Mouse (Mus musculus) ES-Bruce4 (cell line): ENCODE data around the gene Cpsf6.

Source experiments
- CTCF ChIP-seq: IDR thresholded peaks from one replicate; pipeline ENCODE4 v1.8.1; 2011; ENCODE audit warnings: low read depth, low read length
- POLR2A ChIP-seq: IDR thresholded peaks from one replicate; pipeline ENCODE4 v1.8.1; 2011; ENCODE audit warnings: low read length; ENCODE audit not compliant: insufficient read depth

DNA sequence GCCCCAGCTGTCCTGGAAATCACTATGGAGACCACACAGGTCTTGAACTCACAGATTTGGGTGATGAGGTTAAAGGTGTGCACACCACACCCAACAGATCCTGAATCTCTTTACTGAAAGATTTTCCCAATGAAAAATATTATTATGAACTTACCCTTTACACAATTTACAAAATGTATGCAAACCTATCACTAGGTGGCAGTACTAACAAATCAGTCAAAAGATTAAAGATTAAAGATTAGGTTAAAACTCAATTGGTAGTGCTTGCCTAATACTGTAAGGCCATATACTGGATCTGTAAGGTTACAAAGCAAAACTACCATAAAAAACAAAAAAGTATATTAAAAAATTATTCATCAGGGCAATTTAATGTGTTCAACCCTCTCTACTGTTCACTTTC lies 41.9 kb downstream of the Cpsf6 start:
- TF ChIP-seq CTCF (no peak), POLR2A (no peak)
